Mouse (Mus musculus) heart, adult 8-10 months (tissue): ENCODE results near the gene Tbc1d10c. TPM values are rescaled to one million over a fixed set of nuclear protein-coding genes. Genes with fewer than 3 reads are reported as not detected.
A peak's percentile ranks its signal among the peaks of the same experiment; 100 is the strongest.

Experiments
- DNase-seq: peaks from one replicate; pipeline ENCODE4 v3.0.0; 2022; ENCODE audit warnings: low spot score
- total RNA-seq, 4 experiments: library from RNA; stranded (reverse); gene quantifications; 2 replicates each; pipeline ENCODE4 v1.2.4; 2022

The Tbc1d10c gene
- total RNA-seq, 4 experiments from 2014 or later = 8.6 to 19.6 (median 12.4) TPM

GRCm38 (mm10) chr19:4216041-4216685, 25.1 kb upstream of the Tbc1d10c start:
- DNase-seq = no peak

DNA sequence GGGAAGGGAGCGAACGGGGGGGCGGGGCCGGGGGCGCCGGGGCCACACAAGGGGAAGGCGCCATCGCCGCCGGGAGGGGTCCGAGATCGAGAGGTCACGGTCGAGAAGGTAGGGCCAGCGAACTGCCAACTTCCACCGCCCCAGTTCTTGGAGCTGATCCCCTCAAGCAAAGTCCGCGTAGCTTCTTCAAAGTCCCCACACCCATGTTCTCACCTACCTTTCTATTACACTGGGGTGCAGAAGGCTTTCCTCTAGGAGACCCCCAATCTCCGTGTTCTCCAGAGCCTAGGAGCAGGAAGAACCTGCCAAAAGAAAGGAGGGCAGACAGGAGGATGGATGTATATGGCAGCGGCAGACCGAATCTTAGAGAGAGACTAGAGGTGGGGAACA, 24.4 kb upstream of the Tbc1d10c start:
- DNase-seq = no peak

DNA sequence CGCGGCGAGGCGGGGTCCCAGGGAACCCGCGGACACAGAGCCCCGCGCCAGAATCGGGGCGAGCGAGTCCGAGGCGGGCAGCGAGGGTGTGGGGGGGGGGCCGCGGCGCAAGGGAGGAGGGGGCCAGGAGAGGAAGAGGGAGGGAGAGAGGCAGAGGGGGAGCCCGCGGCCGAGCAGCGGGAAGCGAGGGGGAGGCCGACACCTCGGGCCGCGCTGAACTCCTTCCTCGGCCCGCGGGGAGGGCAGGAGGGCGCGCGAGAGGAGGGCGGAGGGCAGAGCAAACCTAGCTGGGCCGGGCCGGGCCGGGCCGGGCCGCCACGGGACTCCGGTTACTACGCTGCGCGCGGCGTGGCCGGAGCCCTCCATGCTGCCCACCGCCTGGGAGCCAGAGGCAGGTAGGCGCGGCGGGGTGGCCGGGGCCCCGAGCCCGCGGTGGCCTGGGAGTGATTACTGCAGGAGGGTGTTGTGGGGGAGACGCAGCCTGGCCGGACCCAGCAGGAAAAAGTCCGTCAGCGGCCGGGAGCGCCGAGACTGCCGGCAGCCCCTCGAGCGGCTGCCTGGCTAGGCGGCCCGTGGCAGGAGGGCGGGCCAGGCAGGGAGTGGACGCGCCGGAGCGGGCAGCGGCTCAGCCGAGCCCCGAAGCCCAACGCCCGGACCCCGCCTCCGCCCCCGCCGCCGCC, 23.8 kb upstream of the Tbc1d10c start:
- DNase-seq = no peak

DNA sequence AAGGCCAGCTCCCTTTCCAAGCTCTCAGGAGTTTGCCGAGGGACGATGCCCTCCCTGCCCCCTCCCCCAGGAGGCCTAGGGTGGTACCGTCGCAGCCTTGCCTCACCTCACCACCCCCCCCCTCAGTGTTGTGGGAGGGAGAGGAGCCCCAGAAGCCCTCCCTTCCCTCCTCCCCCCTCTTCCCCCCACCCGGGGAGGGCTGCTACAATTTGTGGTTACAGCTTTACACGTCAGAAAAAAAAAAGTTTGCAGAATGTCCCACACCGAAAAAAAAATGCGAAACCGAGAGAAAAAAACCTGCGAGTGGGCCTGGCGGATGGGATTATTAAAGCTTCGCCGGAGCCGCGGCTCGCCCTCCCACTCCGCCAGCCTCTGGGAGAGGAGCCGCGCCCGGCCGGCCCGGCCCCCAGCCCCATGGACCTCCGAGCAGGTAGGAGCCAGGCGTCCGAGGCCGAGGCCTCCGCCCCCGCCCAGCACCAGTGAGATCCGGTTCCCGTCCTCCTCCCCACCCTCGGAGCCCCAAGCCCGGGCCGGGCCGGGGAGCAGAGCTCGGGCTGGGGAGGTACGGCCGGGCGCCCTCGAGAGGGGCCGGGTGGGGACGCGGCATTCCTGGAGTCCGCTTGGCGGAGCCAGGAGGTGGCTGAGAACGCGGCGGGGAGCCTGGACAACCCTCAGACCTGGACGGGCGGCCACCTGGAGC, 23.1 kb upstream of the Tbc1d10c start, which contains the start of the genes Clcf1 and AC109138.7:
Gene Clcf1 (plus strand): TSS at position 168 of the 700 bp plus-strand sequence.
Gene AC109138.7 (plus strand): TSS at position 287 of the 700 bp plus-strand sequence.
- DNase-seq = no peak

- DNase-seq = no peak
Measured at GRCm38 (mm10) chr19:4213524-4213974, 22.5 kb upstream of the Tbc1d10c start.

- no peak for DNase-seq
Measured at GRCm38 (mm10) chr19:4211891-4212588, 21.0 kb upstream of the Tbc1d10c start.

GRCm38 (mm10) chr19:4208563-4208962, 17.5 kb upstream of the Tbc1d10c start:
- DNase-seq = no peak

DNA sequence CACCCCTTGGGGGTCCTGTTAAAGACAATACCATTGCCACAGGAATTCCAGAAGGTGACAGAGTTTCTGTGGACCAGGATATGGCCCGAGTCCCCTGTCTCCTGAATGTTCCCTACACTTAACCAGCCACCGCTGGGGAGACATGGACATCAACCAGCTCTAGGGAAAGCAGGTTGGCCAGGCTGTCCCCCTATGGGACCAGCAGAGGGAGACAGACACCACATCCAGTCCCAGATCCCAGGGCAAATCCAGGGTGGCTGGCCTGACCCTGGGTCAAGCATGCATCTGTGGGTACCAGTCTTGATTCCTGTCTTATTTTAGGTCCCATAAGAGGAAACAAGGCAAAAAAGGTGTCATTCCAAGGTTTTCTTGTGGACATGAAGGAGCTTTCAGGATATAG, 15.9 kb upstream of the Tbc1d10c start:
- peak; percentile 78 for DNase-seq

DNA sequence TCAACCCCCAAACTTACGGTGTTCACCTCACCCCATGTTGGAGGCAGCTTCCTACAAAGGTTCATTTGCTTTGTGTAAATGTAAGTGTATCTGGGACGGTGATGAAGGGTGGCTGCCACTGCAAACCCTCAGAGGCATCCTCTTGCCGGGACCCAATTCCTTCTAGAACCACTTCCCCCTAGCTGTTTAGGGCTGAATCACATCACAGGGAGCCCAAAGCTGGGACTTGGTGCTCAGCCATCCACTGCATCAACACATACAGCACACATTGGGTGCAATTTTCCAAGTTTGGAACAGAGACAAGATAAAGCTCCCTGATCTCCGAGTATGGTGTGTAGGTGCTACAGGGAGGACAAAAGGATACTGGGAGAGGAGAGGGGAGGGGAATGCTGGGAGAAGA, 13.8 kb upstream of the Tbc1d10c start:
- DNase-seq = no peak

- DNase-seq = no peak
Measured at GRCm38 (mm10) chr19:4203604-4204326, 12.7 kb upstream of the Tbc1d10c start.

GRCm38 (mm10) chr19:4203148-4203547, 12.1 kb upstream of the Tbc1d10c start:
- no peak for DNase-seq

DNA sequence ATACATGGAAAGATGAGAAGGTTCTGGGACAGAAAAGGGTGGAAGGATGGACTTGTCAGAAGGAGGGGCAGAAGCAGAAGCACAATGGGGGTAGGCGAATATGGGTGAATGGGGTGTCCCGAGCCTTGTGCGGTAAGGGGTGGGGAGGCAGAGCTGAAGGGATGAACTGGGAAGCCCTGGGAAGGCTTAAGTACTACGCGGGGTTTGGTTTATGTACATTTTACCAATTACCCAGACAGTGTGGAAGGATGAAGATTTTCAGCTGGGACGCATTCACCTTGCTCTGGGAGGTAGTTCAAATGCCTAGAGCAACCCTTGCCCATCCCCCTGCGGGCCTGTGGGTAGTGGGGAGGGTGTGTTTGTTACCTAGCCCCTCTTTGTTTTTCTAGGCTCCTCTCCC, 11.1 kb upstream of the Tbc1d10c start:
- no peak for DNase-seq

- DNase-seq = peak; percentile 97
Measured at GRCm38 (mm10) chr19:4201291-4201909, 10.3 kb upstream of the Tbc1d10c start, which contains the start of gene Rad9a. Gene Rad9a (minus strand): TSS chr19:4201662.

DNA sequence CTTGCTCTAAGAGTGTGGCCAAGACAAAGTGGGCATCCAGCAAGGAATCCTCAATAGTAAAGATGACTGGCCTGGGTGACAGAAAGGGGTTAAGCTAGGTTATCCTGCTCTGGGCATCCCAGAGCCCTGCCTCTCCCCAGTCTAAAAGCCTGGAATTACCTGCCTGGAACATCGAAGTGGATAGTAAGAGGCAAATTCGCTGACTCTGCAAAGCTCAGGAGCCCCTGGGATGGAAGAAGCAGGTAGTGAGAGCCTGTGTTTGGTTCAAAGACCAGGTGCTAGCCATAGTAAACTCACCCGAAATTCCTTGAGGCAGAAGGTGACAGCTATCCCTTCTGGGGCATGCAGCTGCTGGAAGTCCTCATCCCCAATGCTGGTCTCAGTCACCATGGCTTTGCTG, 6.1 kb upstream of the Tbc1d10c start:
- DNase-seq = no peak

- DNase-seq = no peak
Measured at GRCm38 (mm10) chr19:4196548-4196947, 5.5 kb upstream of the Tbc1d10c start.

GRCm38 (mm10) chr19:4196048-4196447, 5.0 kb upstream of the Tbc1d10c start:
- DNase-seq = no peak

GRCm38 (mm10) chr19:4194776-4195650, 3.9 kb upstream of the Tbc1d10c start:
- DNase-seq = no peak

- DNase-seq = no peak
Measured at GRCm38 (mm10) chr19:4194021-4194724, 3.1 kb upstream of the Tbc1d10c start.

GRCm38 (mm10) chr19:4193129-4193528, 2.0 kb upstream of the Tbc1d10c start:
- no peak for DNase-seq
